Mouse (Mus musculus) neural tube, embryonic 14.5 days (tissue): ENCODE data around the gene Arl5a. TPM values are rescaled to one million over a fixed set of nuclear protein-coding genes. Genes with fewer than 3 reads are reported as not detected.

Experiments used
- ATAC-seq: fragments of 200-750 bp; cut with Nextera tagmentation; 2 replicates; pipeline ENCODE4 v1.8.0; 2017; ENCODE audit warnings: low read depth, mild to moderate bottlenecking, moderate TSS enrichment, moderate library complexity
- H3K27ac ChIP-seq: fragments of 300-500 bp; sonication (generic); 2 replicates; pipeline ENCODE4 v1.5.1; 2014; ENCODE audit warnings: low read depth, mild to moderate bottlenecking, control low read depth, low read length, moderate library complexity, mixed read lengths
- H3K27me3 ChIP-seq: fragments of 300-500 bp; sonication (generic); 2 replicates; pipeline ENCODE4 v1.6.1; 2014; ENCODE audit warnings: low read length; ENCODE audit not compliant: control insufficient read depth, insufficient read depth
- H3K36me3 ChIP-seq: fragments of 300-500 bp; sonication (generic); 2 replicates; pipeline ENCODE4 v1.6.1; 2014; ENCODE audit warnings: low read length, mixed read lengths; ENCODE audit not compliant: control insufficient read depth, insufficient read depth
- H3K4me1 ChIP-seq: fragments of 300-500 bp; sonication (generic); 2 replicates; pipeline ENCODE4 v1.6.1; 2014; ENCODE audit warnings: low read length; ENCODE audit not compliant: control insufficient read depth, insufficient read depth
- H3K4me2 ChIP-seq: fragments of 300-500 bp; sonication (generic); 2 replicates; pipeline ENCODE4 v1.6.1; 2014; ENCODE audit warnings: mild to moderate bottlenecking, low read depth, low read length, control low read depth
- H3K4me3 ChIP-seq: fragments of 300-500 bp; sonication (generic); 2 replicates; pipeline ENCODE4 v1.5.1; 2014; ENCODE audit warnings: low read depth, low read length, control low read depth, mixed read lengths
- H3K9ac ChIP-seq: fragments of 300-500 bp; sonication (generic); replicated peaks from 2 replicates; pipeline ENCODE4 v1.6.1; 2014; ENCODE audit warnings: low read depth, mild to moderate bottlenecking, control low read depth, low read length, mixed read lengths
- H3K9me3 ChIP-seq: fragments of 300-500 bp; sonication (generic); 2 replicates; pipeline ENCODE4 v1.6.1; 2016; ENCODE audit warnings: low read length; ENCODE audit not compliant: control insufficient read depth
- WGBS: fragments of 180-500 bp; shearing (Covaris S2); extraction: QIAGEN DNeasy Blood & Tissue Kit; methylation state at CpG from one replicate; pipeline ENCODE4 v1.1.7; 2014; 5-methylcytosine and 5-hydroxymethylcytosine counted together
- polyA plus RNA-seq: library from polyadenylated mRNA; unstranded; fragments of >200 nt; fragmentation: Nextera tagmentation; extraction: Ambion mirVana; gene quantifications from 2 replicates; pipeline ENCODE4 v1.2.1, GENCODE M21; 2014

Arl5a gene
- polyA plus RNA-seq, 1 experiment from 2014 or later: 61.2 TPM

DNA sequence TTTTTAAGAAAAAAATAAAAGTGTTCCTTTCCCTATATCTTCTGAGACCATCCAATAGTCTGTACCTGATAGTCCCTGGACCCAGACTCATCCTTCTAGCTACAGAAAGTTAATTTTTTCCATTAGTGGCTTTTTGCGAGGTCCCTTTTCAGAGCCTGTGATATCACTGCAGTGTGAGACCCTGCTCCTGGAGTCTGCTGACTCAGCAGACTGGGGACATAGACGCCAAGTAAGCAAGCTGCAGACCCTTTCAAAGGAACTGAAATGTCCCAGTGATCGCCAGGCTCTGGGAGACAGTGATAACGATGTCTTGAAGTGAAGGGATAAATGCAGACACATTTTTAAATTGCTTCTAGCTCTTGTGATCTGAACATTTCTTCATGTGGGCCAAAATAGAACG lies 21.9 kb upstream of the Arl5a start:
- Histone ChIP-seq H3K4me3 (no peak overlapping the region), H3K4me2 (no peak overlapping the region), H3K9ac (no peak overlapping the region), H3K36me3 (0 out of 2 replicates have a peak, but pooled peaks cover 3% of the 10 kb centered on the region), H3K4me1 (no peaks in the 10 kb centered on the region), H3K27me3 (no peaks in the 10 kb centered on the region), H3K9me3 (no peaks in the 10 kb centered on the region), H3K27ac (no peak overlapping the region)
- WGBS: 81% methylated on average over 5 of the region's 5 CpGs
- ATAC-seq: no peak

DNA sequence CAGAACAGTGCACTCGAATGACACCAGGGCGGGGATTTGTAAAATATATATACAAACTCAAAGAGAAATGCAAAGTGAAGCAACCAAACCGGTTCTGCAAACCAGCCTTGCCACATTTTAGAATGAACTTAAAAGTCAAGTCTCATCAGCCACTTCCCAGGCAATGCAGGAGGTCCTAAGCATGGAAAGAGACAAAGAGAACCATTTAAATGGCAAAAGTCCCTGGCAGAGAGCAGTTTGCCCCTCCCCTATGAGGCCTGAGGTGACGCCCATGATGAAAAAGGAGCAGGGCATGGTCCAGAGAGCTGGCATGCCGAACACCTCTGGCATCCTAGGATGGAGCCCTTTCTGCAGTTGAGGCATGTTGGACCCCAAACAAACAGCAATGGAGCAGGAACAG lies 17.4 kb upstream of the Arl5a start:
- no peak for ATAC-seq
- Histone ChIP-seq H3K9me3 (no peaks in the 10 kb centered on the region), H3K9ac (no peak overlapping the region), H3K4me2 (no peak overlapping the region), H3K4me3 (no peak overlapping the region), H3K4me1 (no peaks in the 10 kb centered on the region), H3K36me3 (no peaks in the 10 kb centered on the region), H3K27me3 (no peaks in the 10 kb centered on the region), H3K27ac (no peak overlapping the region)
- WGBS: 35% methylated on average over 5 of the region's 5 CpGs

DNA sequence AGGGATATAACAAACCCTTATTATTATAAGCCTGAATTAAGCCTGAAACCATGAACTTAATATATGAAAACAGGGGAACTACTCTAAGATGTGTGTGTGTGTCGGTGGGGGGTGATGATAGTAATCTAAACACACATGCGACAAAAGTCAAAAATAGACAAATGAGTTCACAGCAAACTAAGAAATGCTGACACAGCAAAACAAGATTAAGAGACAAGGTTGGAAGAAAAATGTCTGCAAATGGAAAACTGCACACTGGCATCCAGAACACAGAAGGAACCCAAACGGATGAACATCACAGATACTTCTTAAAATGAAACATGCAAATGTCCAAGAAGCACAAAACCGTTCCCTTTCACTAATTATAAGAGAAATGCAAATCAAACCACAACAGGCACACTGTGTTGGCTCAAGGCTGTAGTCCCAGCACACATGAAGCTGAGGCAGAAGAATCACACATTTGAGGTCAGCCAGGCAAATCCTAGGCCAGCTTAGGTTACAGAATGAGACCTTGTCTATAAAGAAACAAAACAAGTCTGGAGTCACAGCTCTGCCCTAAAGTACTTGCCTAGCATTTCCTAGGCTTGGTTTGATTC lies 15.8 kb upstream of the Arl5a start:
- H3K4me3 ChIP-seq: no peak overlapping the region
- H3K4me1 ChIP-seq: 0 out of 2 replicates have a peak, but pooled peaks cover 7% of the 10 kb centered on the region
- no peak overlapping the region for H3K4me2 ChIP-seq
- H3K9ac ChIP-seq: no peak overlapping the region
- H3K9me3 ChIP-seq: no peaks in the 10 kb centered on the region
- 90% methylated on average over 4 of the region's 4 CpGs for WGBS
- H3K27ac ChIP-seq: no peak overlapping the region
- no peak for ATAC-seq
- no peaks in the 10 kb centered on the region for H3K36me3 ChIP-seq
- no peaks in the 10 kb centered on the region for H3K27me3 ChIP-seq

DNA sequence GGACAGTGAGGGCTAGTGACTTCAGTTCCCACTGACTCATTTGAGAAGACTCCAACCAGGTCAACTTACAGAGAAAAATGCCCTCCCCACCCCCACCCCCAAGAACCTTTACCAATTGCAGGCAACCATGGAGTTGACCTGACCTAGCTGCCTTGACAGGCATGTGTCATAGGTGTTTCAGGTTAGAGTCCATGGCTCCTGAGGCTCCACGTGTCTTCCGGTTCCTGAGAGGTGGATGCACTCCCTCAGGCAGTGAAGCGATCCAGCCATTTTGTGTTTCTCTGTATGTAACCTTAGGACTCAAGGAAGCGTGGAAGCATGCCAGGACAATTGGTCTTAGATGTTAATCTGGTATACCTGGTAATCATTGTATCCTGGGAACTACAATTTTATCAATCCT lies 13.7 kb upstream of the Arl5a start:
- Histone ChIP-seq H3K4me2 (no peak overlapping the region), H3K9ac (no peak overlapping the region), H3K27me3 (no peaks in the 10 kb centered on the region), H3K9me3 (no peaks in the 10 kb centered on the region), H3K4me1 (0 out of 2 replicates have a peak, but pooled peaks cover 7% of the 10 kb centered on the region), H3K36me3 (no peaks in the 10 kb centered on the region), H3K27ac (no peak overlapping the region), H3K4me3 (no peak overlapping the region)
- no peak for ATAC-seq
- 98% methylated on average over 4 of the region's 4 CpGs for WGBS

DNA sequence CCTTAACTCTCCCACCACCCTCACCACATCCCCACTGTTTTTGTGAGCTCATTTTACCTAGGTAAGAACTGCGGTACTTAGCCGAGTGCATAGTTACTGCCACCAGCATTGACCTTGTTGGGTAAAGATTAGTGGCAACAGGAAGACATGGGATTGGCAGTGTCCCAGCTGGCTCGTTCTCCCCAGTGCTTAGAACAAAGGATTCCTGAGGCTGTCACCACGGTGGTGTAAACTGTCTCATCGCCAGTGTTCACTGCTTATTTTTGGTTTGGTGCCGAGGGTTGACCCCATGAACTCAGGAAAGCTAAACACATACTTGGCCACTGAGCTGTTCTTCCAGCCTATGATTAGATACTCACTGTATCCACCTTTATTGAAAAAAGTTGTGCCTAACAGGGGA lies 13.3 kb upstream of the Arl5a start:
- no peak overlapping the region for H3K4me2 ChIP-seq
- 0 out of 2 replicates have a peak, but pooled peaks cover 7% of the 10 kb centered on the region for H3K4me1 ChIP-seq
- WGBS: 54% methylated on average over 6 of the region's 6 CpGs
- no peak overlapping the region for H3K4me3 ChIP-seq
- ATAC-seq: peak; percentile 50; the same call in 1 of the 2 replicates
- H3K27me3 ChIP-seq: no peaks in the 10 kb centered on the region
- H3K9ac ChIP-seq: no peak overlapping the region
- H3K9me3 ChIP-seq: no peaks in the 10 kb centered on the region
- H3K27ac ChIP-seq: no peak overlapping the region
- H3K36me3 ChIP-seq: no peaks in the 10 kb centered on the region

DNA sequence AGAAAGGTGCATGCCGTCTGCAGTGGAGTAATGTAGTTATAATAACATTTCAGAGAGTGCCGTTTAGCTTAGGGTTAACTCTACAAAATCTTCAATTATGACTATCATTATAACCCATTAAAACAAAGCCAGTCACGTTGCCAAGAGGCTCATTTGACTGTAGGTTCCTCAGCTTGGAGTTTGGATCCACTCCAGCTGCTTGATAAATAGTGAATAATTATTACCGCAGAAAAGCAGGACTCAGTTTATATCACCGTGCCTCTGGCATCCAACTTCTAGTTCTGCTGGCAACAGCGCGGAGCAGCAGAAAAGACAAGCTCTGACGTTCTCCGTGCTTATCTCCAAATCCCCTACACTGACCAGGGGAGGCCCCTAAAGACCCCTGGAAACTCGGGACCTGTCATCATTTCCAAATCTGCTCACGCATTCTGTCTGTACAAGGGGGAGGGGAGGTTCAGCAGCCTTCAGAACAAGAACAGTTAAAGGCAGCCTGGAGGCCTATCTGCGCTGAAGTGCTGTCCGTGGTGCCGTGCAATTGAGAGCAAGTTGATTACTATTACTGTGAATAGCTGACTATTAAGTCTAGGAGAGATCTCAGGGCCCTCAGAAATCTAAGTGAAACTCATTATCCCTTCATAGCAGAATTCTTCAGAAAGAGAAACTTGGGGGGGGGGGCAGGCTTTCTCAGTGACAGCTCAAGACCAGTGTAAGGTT lies 11.4 kb upstream of the Arl5a start:
- H3K27ac ChIP-seq: no peak overlapping the region
- H3K9ac ChIP-seq: no peak overlapping the region
- no peak overlapping the region for H3K4me3 ChIP-seq
- H3K4me1 ChIP-seq: 0 out of 2 replicates have a peak, but pooled peaks cover 7% of the 10 kb centered on the region
- no peaks in the 10 kb centered on the region for H3K9me3 ChIP-seq
- peak; percentile 54; the same call in 1 of the 2 replicates for ATAC-seq
- no peak overlapping the region for H3K4me2 ChIP-seq
- no peaks in the 10 kb centered on the region for H3K27me3 ChIP-seq
- no peaks in the 10 kb centered on the region for H3K36me3 ChIP-seq
- 55% methylated on average over 14 of the region's 14 CpGs for WGBS

DNA sequence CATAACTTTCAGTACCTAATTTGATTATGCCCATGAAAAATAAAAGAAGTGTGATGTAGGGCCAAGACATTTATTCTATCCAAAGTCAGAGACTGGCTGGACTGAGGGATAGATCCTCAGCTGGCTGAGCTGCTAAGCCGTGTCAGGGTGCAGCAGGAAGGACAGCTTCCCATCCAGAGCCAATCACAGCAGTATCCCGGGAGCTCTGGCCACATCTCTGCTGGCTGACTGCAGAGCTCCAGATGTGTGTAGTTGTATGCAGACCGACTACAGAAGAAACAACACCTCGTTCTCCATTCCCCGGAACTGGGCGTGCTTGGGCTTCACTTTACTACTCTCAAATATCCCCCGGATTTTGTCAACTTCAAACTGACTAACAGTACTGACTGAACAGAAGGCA lies 8.7 kb upstream of the Arl5a start:
- H3K9ac ChIP-seq: no peak overlapping the region
- no peaks in the 10 kb centered on the region for H3K36me3 ChIP-seq
- 69% methylated on average over 7 of the region's 7 CpGs for WGBS
- no peak for ATAC-seq
- H3K4me3 ChIP-seq: no peak overlapping the region
- no peak overlapping the region for H3K4me2 ChIP-seq
- H3K4me1 ChIP-seq: 0 out of 2 replicates have a peak, but pooled peaks cover 7% of the 10 kb centered on the region
- H3K27me3 ChIP-seq: no peaks in the 10 kb centered on the region
- H3K27ac ChIP-seq: no peak overlapping the region
- no peaks in the 10 kb centered on the region for H3K9me3 ChIP-seq

DNA sequence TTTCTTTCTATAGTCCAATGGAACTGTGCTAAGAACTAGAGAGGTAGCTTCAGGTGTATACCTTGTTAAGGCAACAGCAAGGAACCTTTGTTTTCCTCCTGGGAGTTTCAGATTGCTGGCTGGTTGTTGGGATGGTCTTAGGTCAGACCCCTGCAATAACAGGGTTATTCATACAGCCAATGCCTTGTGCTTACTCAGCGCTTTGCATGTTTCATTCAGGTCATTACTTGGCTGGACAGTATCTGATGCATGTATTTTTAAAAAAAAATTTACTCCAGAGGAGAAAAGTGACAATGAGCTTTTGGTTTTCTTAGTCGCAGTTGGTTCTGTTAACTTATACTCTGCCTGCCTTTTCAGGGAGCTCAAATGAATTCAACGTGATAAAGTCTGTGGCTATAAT lies 2.7 kb upstream of the Arl5a start:
- no peaks in the 10 kb centered on the region for H3K27me3 ChIP-seq
- no peak overlapping the region for H3K27ac ChIP-seq
- ATAC-seq: no peak
- H3K9me3 ChIP-seq: no peaks in the 10 kb centered on the region
- no peak overlapping the region for H3K4me3 ChIP-seq
- no peaks in the 10 kb centered on the region for H3K36me3 ChIP-seq
- H3K4me1 ChIP-seq: peaks cover 6% of the 10 kb centered on the region; the same call in 1 of the 2 replicates
- 85% methylated on average over 3 of the region's 3 CpGs for WGBS
- no peak overlapping the region for H3K9ac ChIP-seq
- H3K4me2 ChIP-seq: no peak overlapping the region

DNA sequence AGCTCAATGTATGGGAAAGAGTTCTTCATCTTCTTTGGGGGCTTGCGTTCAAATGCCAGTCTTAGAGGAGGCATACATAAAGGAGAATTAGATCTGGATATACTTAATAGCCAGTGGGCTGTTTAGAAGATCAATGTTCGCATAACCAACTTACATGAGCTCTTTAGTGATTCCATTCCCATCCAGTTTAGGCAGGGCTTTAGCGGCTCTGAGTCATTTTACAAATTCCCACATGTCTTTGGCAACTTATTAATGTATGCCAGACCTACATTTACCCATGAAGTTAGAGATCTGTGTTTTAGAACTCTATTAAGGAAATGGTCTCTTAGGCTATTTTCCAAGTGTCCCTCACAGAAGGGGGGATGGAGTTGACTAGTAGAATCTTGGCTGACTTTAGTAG lies 1.3 kb upstream of the Arl5a start:
- no peak overlapping the region for H3K27ac ChIP-seq
- no peak overlapping the region for H3K4me2 ChIP-seq
- H3K4me3 ChIP-seq: no peak overlapping the region
- peaks cover 8% of the 10 kb centered on the region; the same call in 1 of the 2 replicates for H3K4me1 ChIP-seq
- H3K27me3 ChIP-seq: no peaks in the 10 kb centered on the region
- H3K36me3 ChIP-seq: no peaks in the 10 kb centered on the region
- 93% methylated on average over 3 of the region's 3 CpGs for WGBS
- no peak for ATAC-seq
- H3K9ac ChIP-seq: no peak overlapping the region
- no peaks in the 10 kb centered on the region for H3K9me3 ChIP-seq
